Mouse (Mus musculus) testis, adult 2 months (tissue): Measurements from ENCODE around the gene Cdca4. TPM values are rescaled to one million over a fixed set of nuclear protein-coding genes. Genes with fewer than 3 reads are reported as not detected.

Experiments
- H3K27ac ChIP-seq: fragments of 200-500 bp; 2 replicates; pipeline ENCODE4 v1.5.1; 2012; ENCODE audit warnings: low read depth, low read length; ENCODE audit not compliant: control insufficient read depth, insufficient read depth
- H3K27me3 ChIP-seq: fragments of 200-500 bp; 2 replicates; pipeline ENCODE4 v1.6.1; 2012; ENCODE audit warnings: mild to moderate bottlenecking, low read length, moderate library complexity; ENCODE audit not compliant: control insufficient read depth, insufficient read depth
- H3K36me3 ChIP-seq: fragments of 200-500 bp; 2 replicates; pipeline ENCODE4 v1.6.1; 2012; ENCODE audit warnings: mild to moderate bottlenecking, low read length; ENCODE audit not compliant: control insufficient read depth, insufficient read depth
- H3K4me1 ChIP-seq: fragments of 200-500 bp; 2 replicates; pipeline ENCODE4 v1.6.1; 2012; ENCODE audit warnings: low read length; ENCODE audit not compliant: control insufficient read depth, insufficient read depth
- H3K4me3 ChIP-seq: fragments of 200-500 bp; 2 replicates; pipeline ENCODE4 v1.5.1; 2012; ENCODE audit warnings: low read depth, mild to moderate bottlenecking, low read length, moderate library complexity, mixed read lengths; ENCODE audit not compliant: control insufficient read depth
- CTCF ChIP-seq: fragments of 200-500 bp; IDR thresholded peaks from 2 replicates; pipeline ENCODE4 v1.5.1; 2012; ENCODE audit warnings: low read depth, mild to moderate bottlenecking, inconsistent platforms, low read length, moderate library complexity; ENCODE audit not compliant: control insufficient read depth, insufficient read depth, insufficient replicate concordance
- POLR2A ChIP-seq: fragments of 200-500 bp; IDR thresholded peaks from 2 replicates; pipeline ENCODE4 v1.6.1; 2012; ENCODE audit warnings: low read depth, mild to moderate bottlenecking, inconsistent platforms, low read length, moderate library complexity; ENCODE audit not compliant: control insufficient read depth
- polyA plus RNA-seq: library from polyadenylated mRNA; depleted of rRNA; stranded (reverse); fragments of >200 nt; gene quantifications from 2 replicates; pipeline ENCODE4 v1.2.3, GENCODE M21; 2012; rRNA removed

Gene Cdca4
- polyA plus RNA-seq, 1 experiment: 23.7 TPM

- TF ChIP-seq CTCF: no peak
- no peak for TF ChIP-seq POLR2A
- H3K36me3 ChIP-seq: no peaks in the 10 kb centered on the region
- H3K4me1 ChIP-seq: no peaks in the 10 kb centered on the region
- no peak overlapping the region for H3K4me3 ChIP-seq
- no peaks in the 10 kb centered on the region for H3K27me3 ChIP-seq
- H3K27ac ChIP-seq: no peak overlapping the region
Observed at GRCm38 (mm10) chr12:112774481-112774880, 54.7 kb downstream of the Cdca4 start.

GRCm38 (mm10) chr12:112774026-112774425 lies 55.2 kb downstream of the Cdca4 start:
- Histone ChIP-seq H3K27ac (no peak overlapping the region), H3K4me3 (no peak overlapping the region), H3K36me3 (no peaks in the 10 kb centered on the region), H3K27me3 (no peaks in the 10 kb centered on the region), H3K4me1 (no peaks in the 10 kb centered on the region)
- TF ChIP-seq CTCF: no peak
- no peak for TF ChIP-seq POLR2A

GRCm38 (mm10) chr12:112773366-112773765 lies 55.9 kb downstream of the Cdca4 start:
- H3K36me3 ChIP-seq: no peaks in the 10 kb centered on the region
- H3K27me3 ChIP-seq: no peaks in the 10 kb centered on the region
- H3K4me3 ChIP-seq: no peak overlapping the region
- H3K4me1 ChIP-seq: no peaks in the 10 kb centered on the region
- no peak overlapping the region for H3K27ac ChIP-seq
- TF ChIP-seq POLR2A: no peak
- no peak for TF ChIP-seq CTCF

GRCm38 (mm10) chr12:112772306-112772705 lies 56.9 kb downstream of the Cdca4 start:
- H3K4me3 ChIP-seq: no peak overlapping the region
- H3K36me3 ChIP-seq: no peaks in the 10 kb centered on the region
- H3K27me3 ChIP-seq: no peaks in the 10 kb centered on the region
- no peaks in the 10 kb centered on the region for H3K4me1 ChIP-seq
- H3K27ac ChIP-seq: no peak overlapping the region
- TF ChIP-seq POLR2A: no peak
- no peak for TF ChIP-seq CTCF

- no peak overlapping the region for H3K27ac ChIP-seq
- no peaks in the 10 kb centered on the region for H3K4me1 ChIP-seq
- no peaks in the 10 kb centered on the region for H3K27me3 ChIP-seq
- TF ChIP-seq POLR2A: no peak
- TF ChIP-seq CTCF: no peak
- H3K36me3 ChIP-seq: no peaks in the 10 kb centered on the region
- H3K4me3 ChIP-seq: no peak overlapping the region
Observed at GRCm38 (mm10) chr12:112770396-112770795, 58.8 kb downstream of the Cdca4 start.

Other genes starting within 250 kb of the Cdca4 start
- gene Inf2, start 240.6 kb downstream of the Cdca4 start, polyA plus RNA-seq: 2.9 TPM in 2 replicates
- 7.9 and 8.9 TPM in 2 replicates for gene Adssl1, start 209.4 kb downstream of the Cdca4 start, polyA plus RNA-seq
- gene Siva1, start 184.7 kb downstream of the Cdca4 start, polyA plus RNA-seq: 36.0 and 41.7 TPM in 2 replicates
- 28.3 and 29.1 TPM in 2 replicates for gene Akt1, start 154.5 kb downstream of the Cdca4 start, polyA plus RNA-seq
- gene Zbtb42, start 150.6 kb downstream of the Cdca4 start, polyA plus RNA-seq: 49.9 and 55.5 TPM in 2 replicates
- 27.4 and 28.8 TPM in 2 replicates for gene Cep170b, start 109.0 kb downstream of the Cdca4 start, polyA plus RNA-seq
- gene Pld4, start 68.8 kb downstream of the Cdca4 start, polyA plus RNA-seq: 4.0 TPM in 2 replicates
- gene Ahnak2, start 26.8 kb downstream of the Cdca4 start, polyA plus RNA-seq: 1.2 TPM in 2 replicates
- 77.8 and 87.0 TPM in 2 replicates for gene Clba1, start 20.5 kb downstream of the Cdca4 start, polyA plus RNA-seq
- gene Gpr132, start 38.8 kb upstream of the Cdca4 start, polyA plus RNA-seq: 1.7 and 1.9 TPM in 2 replicates
- 9.4 and 10.9 TPM in 2 replicates for gene Jag2, start 100.4 kb upstream of the Cdca4 start, polyA plus RNA-seq
- 14.8 and 15.6 TPM in 2 replicates for gene Nudt14, start 112.7 kb upstream of the Cdca4 start, polyA plus RNA-seq
- gene Btbd6, start 147.1 kb upstream of the Cdca4 start, polyA plus RNA-seq: 5.5 and 7.5 TPM in 2 replicates
- gene Brf1, start 171.3 kb upstream of the Cdca4 start, polyA plus RNA-seq: 67.1 and 67.8 TPM in 2 replicates
- gene Pacs2, start 185.1 kb upstream of the Cdca4 start, polyA plus RNA-seq: 216 and 228 TPM in 2 replicates
- gene Tex22, start 245.1 kb upstream of the Cdca4 start, polyA plus RNA-seq: 451 and 544 TPM in 2 replicates